ENCODE assay signal across 9 mouse cellular contexts in the genomic region with DNA sequence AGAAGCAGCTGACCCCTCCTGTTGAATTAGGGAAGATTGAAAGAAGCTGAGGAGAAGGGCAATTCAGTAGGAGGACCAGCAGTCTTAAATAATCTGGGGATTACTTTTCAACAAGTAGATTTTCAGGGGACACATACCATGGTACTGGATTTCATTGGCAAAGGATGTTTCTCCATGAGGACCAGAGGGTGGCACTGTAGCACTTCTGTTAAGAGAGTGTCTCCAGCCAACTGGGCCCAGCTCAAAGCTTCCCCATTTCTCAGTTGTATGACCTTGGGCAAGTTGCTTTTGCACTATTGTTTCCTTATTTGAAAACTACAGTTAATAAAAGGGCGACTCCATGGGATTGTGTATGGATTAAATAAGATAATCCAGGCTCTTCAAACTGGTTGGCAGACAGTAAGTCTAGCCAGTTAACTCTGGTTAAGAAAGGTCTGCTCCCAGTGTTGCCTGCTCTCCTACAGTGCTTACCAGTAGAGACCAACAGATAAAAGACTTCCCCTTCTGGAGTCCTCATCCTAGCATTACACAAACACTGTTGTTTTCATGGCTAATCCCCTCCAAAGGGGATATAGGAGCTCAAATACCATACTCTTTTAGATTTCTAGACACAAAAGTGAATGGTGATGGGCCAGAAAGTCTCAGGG.
A peak's percentile ranks its signal among the peaks of the same experiment; 100 is the strongest.
DNase-seq lines count a peak whose midpoint lies in the region; ATAC-seq and TF ChIP-seq lines count a peak whose summit lies in the region.
"Had no signal": no experiment of that assay in that cellular context is flagged by ENCODE, and none has a peak within 500 bp of the region (broad histone marks: within the 10 kb centered on the region; RNA-seq: fewer than 3 reads in every experiment).

No protein-coding gene starts in this region.

- 23% methylated on average over 1 of the region's 1 CpGs for WGBS in hindbrain, embryonic 14.5 days
- 25% methylated on average over 1 of the region's 1 CpGs for WGBS in limb, embryonic 11.5 days

- no peak overlapping the region for H3K27ac ChIP-seq in MEL (ENCODE audit: control insufficient read depth, low read depth, low read length)
- H3K27ac ChIP-seq in embryonic fibroblast, embryonic 13.5 days (ENCODE audit: insufficient read depth, low read length), result no peak overlapping the region
- no peak overlapping the region for H3K27ac ChIP-seq in hindbrain, embryonic 14.5 days
- H3K27ac ChIP-seq in limb, embryonic 11.5 days (replicated peaks; ENCODE audit: low read depth, low read length), result no peak overlapping the region
- H3K27ac ChIP-seq: heart, embryonic 13.5 days had no signal

- DNase-seq in gastrocnemius, adult 18-20 months (ENCODE audit: low spot score), result peak; percentile 7
- no peak for DNase-seq in gastrocnemius, adult 8-10 months (ENCODE audit: low spot score in 2 of 2)
- peak; percentile 6 for DNase-seq in MEL (ENCODE audit: low read depth, low spot score)
- peak; percentile 80 for DNase-seq in hindbrain, embryonic 14.5 days (ENCODE audit: low spot score)
- DNase-seq in limb, embryonic 11.5 days (ENCODE audit: low spot score), result peak; percentile 38
- peak; percentile 25 for DNase-seq in retina, postnatal 7 days (ENCODE audit: low read depth, low spot score)
- DNase-seq in thymus, postnatal 14 days, result no peak

- H3K4me2 ChIP-seq in hindbrain, embryonic 14.5 days (replicated peaks), result no peak overlapping the region
- H3K4me2 ChIP-seq in limb, embryonic 11.5 days (ENCODE audit: low read depth, severe bottlenecking), result no peak overlapping the region
- H3K4me2 ChIP-seq: heart, embryonic 13.5 days had no signal

- peak; percentile 20; the same call in 1 of the 2 replicates for TF ChIP-seq RAD21 in MEL (IDR thresholded peaks at IDR 0.05; ENCODE audit: low read depth, low read length)

- TF ChIP-seq EP300 in MEL (IDR thresholded peaks at IDR 0.05; ENCODE audit: low read depth in 1 of 2, low read length in 2 of 2), result no peak

- no peaks in the 10 kb centered on the region for H3K79me2 ChIP-seq in MEL (ENCODE audit: control insufficient read depth, insufficient read depth, low read length, poor library complexity)

- H3K36me3 ChIP-seq in MEL (ENCODE audit: control insufficient read depth in 1 of 2, insufficient read depth in 2 of 2, low read length in 2 of 2), result no peaks in the 10 kb centered on the region
- no peaks in the 10 kb centered on the region for H3K36me3 ChIP-seq in hindbrain, embryonic 14.5 days (replicated peaks; ENCODE audit: control insufficient read depth, insufficient read depth)
- H3K36me3 ChIP-seq in limb, embryonic 11.5 days (ENCODE audit: control insufficient read depth, insufficient read depth, low read length), result no peaks in the 10 kb centered on the region
- H3K36me3 ChIP-seq: heart, embryonic 13.5 days had no signal

- ATAC-seq in hindbrain, embryonic 14.5 days (ENCODE audit: low FRiP score), result peak; percentile 81; the same call in 1 of the 2 replicates
- 0 out of 2 replicates have a peak, but pooled peaks have one; percentile 56 for ATAC-seq in limb, embryonic 11.5 days (ENCODE audit: insufficient number of reproducible peaks, low FRiP score, low TSS enrichment, low read depth)

- H3K9me3 ChIP-seq in MEL (replicated peaks; ENCODE audit: insufficient read depth, low read length), result no peaks in the 10 kb centered on the region
- no peaks in the 10 kb centered on the region for H3K9me3 ChIP-seq in hindbrain, embryonic 14.5 days (ENCODE audit: control insufficient read depth, low read length)
- no peaks in the 10 kb centered on the region for H3K9me3 ChIP-seq in limb, embryonic 11.5 days (ENCODE audit: control insufficient read depth, low read length)

- no peak for TF ChIP-seq POLR2A in MEL (IDR thresholded peaks at IDR 0.05; ENCODE audit: control insufficient read depth in 1 of 2, insufficient read depth in 1 of 2, low read depth in 1 of 2, low read length in 2 of 2, poor library complexity in 1 of 2)
- TF ChIP-seq POLR2A in embryonic fibroblast, embryonic 13.5 days (IDR thresholded peaks at IDR 0.05; ENCODE audit: low read depth, low read length), result no peak

- no peak overlapping the region for H3K9ac ChIP-seq in MEL (ENCODE audit: control insufficient read depth, low read depth, low read length, poor library complexity, severe bottlenecking)
- no peak overlapping the region for H3K9ac ChIP-seq in hindbrain, embryonic 14.5 days
- no peak overlapping the region for H3K9ac ChIP-seq in limb, embryonic 11.5 days (ENCODE audit: low read length)
- H3K9ac ChIP-seq: heart, embryonic 13.5 days had no signal

- H3K4me1 ChIP-seq in MEL (ENCODE audit: control insufficient read depth in 1 of 2, insufficient read depth in 2 of 2, low read length in 2 of 2), result no peaks in the 10 kb centered on the region
- H3K4me1 ChIP-seq in embryonic fibroblast, embryonic 13.5 days (ENCODE audit: control insufficient read depth, insufficient read depth, low read length), result no peaks in the 10 kb centered on the region
- H3K4me1 ChIP-seq in hindbrain, embryonic 14.5 days (replicated peaks; ENCODE audit: control insufficient read depth, insufficient read depth, low read length), result no peaks in the 10 kb centered on the region
- H3K4me1 ChIP-seq in limb, embryonic 11.5 days (ENCODE audit: control insufficient read depth, insufficient read depth, low read length), result no peaks in the 10 kb centered on the region

- H3K4me3 ChIP-seq in MEL (ENCODE audit: control insufficient read depth in 1 of 2, insufficient read depth in 1 of 2, low read depth in 2 of 2, low read length in 2 of 2), result no peak overlapping the region
- no peak overlapping the region for H3K4me3 ChIP-seq in embryonic fibroblast, embryonic 13.5 days (ENCODE audit: insufficient read depth, low read length)
- H3K4me3 ChIP-seq in hindbrain, embryonic 14.5 days (replicated peaks; ENCODE audit: low read length), result no peak overlapping the region
- no peak overlapping the region for H3K4me3 ChIP-seq in limb, embryonic 11.5 days (ENCODE audit: low read depth, low read length)
- H3K4me3 ChIP-seq: heart, embryonic 13.5 days had no signal

- TF ChIP-seq CTCF in MEL (IDR thresholded peaks at IDR 0.05 in 2 of 3, conservative IDR thresholded peaks at IDR 0.05 in 1 of 3; ENCODE audit: control insufficient read depth in 1 of 3, insufficient read depth in 1 of 3, low read depth in 2 of 3, low read length in 3 of 3, poor library complexity in 1 of 3, severe bottlenecking in 1 of 3), result peak in 2 of 3 experiments; percentile 8 to 26; a peak in 3 of 6 replicates
- peak; percentile 16; the same call in 1 of the 2 replicates for TF ChIP-seq CTCF in embryonic fibroblast, embryonic 13.5 days (IDR thresholded peaks at IDR 0.05; ENCODE audit: borderline replicate concordance, insufficient read depth, low read length)

- no peaks in the 10 kb centered on the region for H3K27me3 ChIP-seq in MEL (ENCODE audit: control insufficient read depth in 1 of 2, insufficient read depth in 2 of 2, low read length in 2 of 2)
- no peaks in the 10 kb centered on the region for H3K27me3 ChIP-seq in hindbrain, embryonic 14.5 days (ENCODE audit: control insufficient read depth, insufficient read depth, low read length)
- no peaks in the 10 kb centered on the region for H3K27me3 ChIP-seq in limb, embryonic 11.5 days (ENCODE audit: control insufficient read depth, insufficient read depth, low read length)
- H3K27me3 ChIP-seq: heart, embryonic 13.5 days had no signal

TF ChIP-seq in MEL, 35 proteins besides CTCF, POLR2A, EP300 and RAD21:
- 0 out of 2 replicates have a peak, but pooled peaks have one; percentile 15 for TF ChIP-seq SMC3 (IDR thresholded peaks at IDR 0.05; ENCODE audit: low read depth, low read length)
- no peak for TF ChIP-seq MAFK (IDR thresholded peaks at IDR 0.05; ENCODE audit: borderline replicate concordance, low read depth, low read length)

Comparison
In these comparisons a context has a peak if more than half of its experiments do, and no peak if none do; other contexts are left out.
1. DNase-seq: peak in gastrocnemius, adult 18-20 months (single experiment), MEL (single experiment), hindbrain, embryonic 14.5 days (single experiment), limb, embryonic 11.5 days (single experiment) and retina, postnatal 7 days (single experiment); none in gastrocnemius, adult 8-10 months (0 of 2) and thymus, postnatal 14 days (single experiment).